Mouse (Mus musculus) C2C12 (cell line): ENCODE measurements around the gene Pi4ka. TPM values are rescaled to one million over a fixed set of nuclear protein-coding genes. Genes with fewer than 3 reads are reported as not detected.
A peak's percentile ranks its signal among the peaks of the same experiment; 100 is the strongest.
"Not testable (repeated sequence)": the region's sequence is repeated elsewhere in the genome, so short reads cannot be mapped to it uniquely, and the experiment has no call there.

Experiments
- H3K27me3 ChIP-seq: one replicate; pipeline ENCODE4 v1.6.1; 2011; ENCODE audit not compliant: control insufficient read depth, insufficient read depth, insufficient read length
- H3K36me3 ChIP-seq: one replicate; pipeline ENCODE4 v1.6.1; 2011; ENCODE audit not compliant: control insufficient read depth, insufficient read depth
- H3K4me3 ChIP-seq: one replicate; pipeline ENCODE4 v1.5.1; 2011; ENCODE audit warnings: mild to moderate bottlenecking, control low read depth; ENCODE audit not compliant: poor library complexity, insufficient read depth, severe bottlenecking
- H3K79me2 ChIP-seq: one replicate; pipeline ENCODE4 v1.6.1; 2011; ENCODE audit not compliant: control insufficient read depth, insufficient read depth
- H3K79me3 ChIP-seq: one replicate; pipeline ENCODE4 v1.6.1; 2011; ENCODE audit warnings: low read depth, control low read depth
- H3ac ChIP-seq: one replicate; pipeline ENCODE3; 2011; ENCODE audit warnings: low read depth; ENCODE audit not compliant: control insufficient read depth, insufficient read length
- CEBPB ChIP-seq: IDR thresholded peaks from one replicate; pipeline ENCODE4 v1.6.1; 2011; ENCODE audit warnings: low read depth, mild to moderate bottlenecking, control low read depth, moderate library complexity
- CTCF ChIP-seq: IDR thresholded peaks from one replicate; pipeline ENCODE4 v1.5.1; 2011; ENCODE audit not compliant: control insufficient read depth, insufficient read depth, insufficient read length
- FOSL1 ChIP-seq: IDR thresholded peaks from one replicate; pipeline ENCODE4 v1.8.0; 2011; ENCODE audit warnings: mild to moderate bottlenecking, low read length; ENCODE audit not compliant: poor library complexity, insufficient read depth, severe bottlenecking
- MAX ChIP-seq: IDR thresholded peaks from one replicate; pipeline ENCODE4 v1.6.1; 2011; ENCODE audit warnings: mild to moderate bottlenecking, control low read depth
- MYOD1 ChIP-seq: IDR thresholded peaks from one replicate; pipeline ENCODE4 v1.6.1; 2011; ENCODE audit warnings: low read depth; ENCODE audit not compliant: control insufficient read depth, insufficient read length
- MYOG ChIP-seq: IDR thresholded peaks from one replicate; pipeline ENCODE4 v1.6.1; 2011; ENCODE audit not compliant: control insufficient read depth, insufficient read length; ENCODE audit errors: extremely low read depth
- USF1 ChIP-seq: IDR thresholded peaks from one replicate; pipeline ENCODE4 v1.6.1; 2011; ENCODE audit warnings: low read depth, mild to moderate bottlenecking, control low read depth, moderate library complexity
- polyA plus RNA-seq: library from polyadenylated mRNA; unstranded; fragments of >200 nt; fragmentation: generic; extraction: Trizol; gene quantifications from one replicate; pipeline ENCODE4 v1.2.1, GENCODE M21; 2012; ENCODE audit warnings: missing spikeins

Gene Pi4ka
- polyA plus RNA-seq, 1 experiment: 39.5 TPM

DNA sequence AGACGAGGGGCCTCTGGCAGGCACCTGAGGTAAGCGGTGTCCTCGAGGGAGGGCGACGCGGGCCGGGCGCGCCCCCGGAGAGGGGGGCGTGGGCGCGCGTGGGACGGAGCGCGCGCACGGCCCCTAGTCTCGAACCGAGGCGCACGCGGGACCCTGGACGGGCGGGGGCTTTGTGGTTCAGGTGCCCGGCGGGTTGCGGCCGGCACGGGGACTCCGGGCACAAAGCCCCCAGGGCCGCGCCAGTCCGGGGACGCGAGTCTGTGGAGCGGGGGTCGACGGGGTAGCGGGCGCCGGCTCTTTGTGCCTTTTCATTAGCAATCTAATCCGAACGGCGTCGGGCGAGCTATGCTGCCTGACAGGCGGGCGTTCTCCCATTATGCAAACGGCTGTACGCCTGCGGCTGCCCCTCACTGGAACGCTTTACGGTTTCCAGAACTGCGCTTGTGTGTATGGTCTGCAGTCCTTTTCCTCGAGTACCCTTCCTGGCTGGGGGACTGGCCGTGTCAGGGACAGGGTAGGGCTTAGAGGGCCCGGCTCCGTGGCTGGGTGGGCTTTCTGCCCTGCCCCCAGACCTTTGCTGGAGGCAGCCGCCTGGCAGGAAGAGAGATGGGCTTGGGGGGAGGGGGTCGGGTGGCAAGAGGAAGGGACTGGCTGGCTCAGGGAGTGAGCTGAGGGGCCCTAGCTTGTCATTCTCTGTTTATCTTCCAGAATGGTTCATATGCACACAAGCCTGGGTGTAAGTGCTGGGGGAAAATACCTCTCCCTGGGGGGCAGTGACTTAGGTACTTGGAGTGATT is 172.2 kb downstream of the Pi4ka start:
- no peak for TF ChIP-seq CEBPB
- no peak for TF ChIP-seq USF1
- TF ChIP-seq CTCF: no peak
- TF ChIP-seq MAX: no peak
- no peak for TF ChIP-seq MYOG
- no peak for TF ChIP-seq FOSL1
- H3K27me3 ChIP-seq: no peaks in the 10 kb centered on the region
- H3K4me3 ChIP-seq: peak overlapping the region; percentile 74
- peaks cover 9% of the 10 kb centered on the region for H3K79me3 ChIP-seq
- H3K79me2 ChIP-seq: peaks cover 47% of the 10 kb centered on the region
- H3K36me3 ChIP-seq: no peaks in the 10 kb centered on the region
- H3ac ChIP-seq: peak overlapping the region; percentile 77

DNA sequence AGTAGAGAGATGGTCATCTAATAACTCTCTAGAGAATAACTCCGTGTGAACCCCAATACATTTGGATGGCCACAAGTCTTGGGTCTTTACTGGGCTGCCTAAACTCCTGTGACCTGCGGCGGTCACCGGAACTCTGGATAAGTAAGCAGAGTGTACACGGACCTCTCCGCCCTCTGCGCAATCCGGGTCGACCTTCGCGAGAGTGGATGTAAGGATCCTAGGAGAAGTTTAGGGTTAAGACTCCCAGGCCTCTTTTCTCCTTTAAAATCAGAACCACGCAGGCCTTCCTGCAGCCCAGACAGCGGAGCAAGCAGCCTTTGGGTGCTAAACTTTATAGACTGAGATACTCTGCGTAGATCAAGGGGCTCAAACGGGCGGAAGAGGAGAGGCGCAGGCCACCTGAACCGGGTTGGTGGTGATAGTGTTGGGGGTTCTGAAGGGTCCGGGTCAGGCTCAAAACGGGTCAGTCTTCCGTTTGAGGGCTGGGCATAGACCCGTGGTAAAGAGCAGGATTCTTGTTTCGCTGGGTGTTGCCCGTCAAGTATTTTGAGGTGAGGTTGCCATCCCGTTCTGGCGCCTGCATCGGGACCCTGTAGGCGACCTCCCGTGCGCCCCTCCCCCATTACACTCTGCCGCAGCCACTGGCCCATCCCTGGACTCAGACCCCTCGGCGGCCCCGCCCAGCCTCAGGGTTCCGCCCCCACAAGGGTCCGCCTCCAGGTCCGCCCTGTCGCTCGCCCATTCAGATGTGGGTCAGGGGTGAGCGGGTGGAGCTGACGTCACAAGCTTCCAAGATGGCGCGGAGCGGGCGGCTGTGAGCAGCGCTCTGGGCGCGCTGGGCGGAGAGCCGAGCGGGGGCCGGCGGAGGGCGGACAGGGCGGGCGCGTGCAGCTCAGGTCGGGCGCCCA is 173.1 kb downstream of the Pi4ka start, which contains the start of gene Hic2:
Hic2 (plus strand) TSS at position 779 of the 908 bp plus-strand sequence.
- Histone ChIP-seq H3K27me3 (no peaks in the 10 kb centered on the region), H3K36me3 (no peaks in the 10 kb centered on the region), H3ac (peak within 1 kb of the TSS; percentile 77), H3K4me3 (peak within 1 kb of the TSS; percentile 74), H3K79me3 (peaks cover 9% of the 10 kb centered on the region), H3K79me2 (peaks cover 40% of the 10 kb centered on the region)
- no peak for TF ChIP-seq CEBPB
- no peak for TF ChIP-seq MYOD1
- no peak for TF ChIP-seq MAX
- no peak for TF ChIP-seq FOSL1
- no peak for TF ChIP-seq MYOG
- TF ChIP-seq USF1: no peak
- no peak for TF ChIP-seq CTCF

DNA sequence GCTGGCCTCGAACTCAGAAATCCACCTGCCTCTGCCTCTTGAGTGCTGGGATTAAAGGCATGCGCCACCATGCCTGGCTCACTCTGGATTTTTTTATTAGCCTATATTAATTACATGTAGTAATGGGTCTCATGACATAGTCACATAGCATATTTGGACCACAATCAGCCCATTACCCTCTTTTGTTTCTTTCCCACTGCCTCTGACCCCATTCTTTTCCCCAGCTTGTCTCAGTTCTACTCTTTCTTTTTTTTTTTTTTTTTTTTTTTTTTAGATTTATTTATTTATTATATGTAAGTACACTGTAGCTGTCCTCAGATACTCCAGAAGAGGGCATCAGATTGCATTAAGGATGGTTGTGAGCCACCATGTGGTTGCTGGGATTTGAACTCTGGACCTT is 174.6 kb downstream of the Pi4ka start:
- H3K79me2 ChIP-seq: peaks cover 25% of the 10 kb centered on the region
- H3K79me3 ChIP-seq, H3K36me3 ChIP-seq, H3K27me3 ChIP-seq, H3K4me3 ChIP-seq, H3ac ChIP-seq: not testable (repeated sequence)

Other genes starting within 250 kb of the Pi4ka start
- 135 TPM for gene Ube2l3, start 203.7 kb downstream of the Pi4ka start, polyA plus RNA-seq
- gene Rimbp3, start 197.7 kb downstream of the Pi4ka start, polyA plus RNA-seq: 0.02 TPM
- gene Hic2, start 172.7 kb downstream of the Pi4ka start, polyA plus RNA-seq: 1.1 TPM
- gene Tmem191c, start 130.2 kb downstream of the Pi4ka start, polyA plus RNA-seq: 1.3 TPM
- gene Serpind1, start 74.9 kb downstream of the Pi4ka start, polyA plus RNA-seq: 0.16 TPM
- gene Snap29, start 328 bp downstream of the Pi4ka start, polyA plus RNA-seq: 9.1 TPM
- gene Crkl, start 45.7 kb upstream of the Pi4ka start, polyA plus RNA-seq: 15.2 TPM
- not detected for gene Aifm3, start 83.3 kb upstream of the Pi4ka start, polyA plus RNA-seq
- gene Lztr1, start 102.4 kb upstream of the Pi4ka start, polyA plus RNA-seq: 69.0 TPM
- 55.7 TPM for gene Thap7, start 124.8 kb upstream of the Pi4ka start, polyA plus RNA-seq
- 0.06 TPM for gene Lrrc74b, start 154.9 kb upstream of the Pi4ka start, polyA plus RNA-seq
- gene P2rx6, start 155.6 kb upstream of the Pi4ka start, polyA plus RNA-seq: 1.9 TPM
- 1.4 TPM for gene Slc7a4, start 176.9 kb upstream of the Pi4ka start, polyA plus RNA-seq
- 26.5 TPM for gene Smpd4, start 213.0 kb upstream of the Pi4ka start, polyA plus RNA-seq
- gene Ccdc74a, start 240.2 kb upstream of the Pi4ka start, polyA plus RNA-seq: 9.6 TPM